Mouse (Mus musculus) limb, embryonic 12.5 days (tissue): Measurements from ENCODE around the gene Tmed1. TPM values are rescaled to one million over a fixed set of nuclear protein-coding genes. Genes with fewer than 3 reads are reported as not detected.
"Not testable (repeated sequence)": the region's sequence is repeated elsewhere in the genome, so short reads cannot be mapped to it uniquely, and the experiment has no call there.

Experiments used
- ATAC-seq: fragments of 200-750 bp; cut with Nextera tagmentation; 2 replicates; pipeline ENCODE4 v1.8.0; 2017; ENCODE audit warnings: low read depth, moderate TSS enrichment; ENCODE audit not compliant: insufficient number of reproducible peaks, insufficient read depth, low FRiP score, low TSS enrichment
- H3K27ac ChIP-seq: fragments of 300-500 bp; sonication (generic); 2 replicates; pipeline ENCODE4 v1.5.1; 2016; ENCODE audit warnings: mild to moderate bottlenecking, moderate library complexity
- H3K27me3 ChIP-seq: fragments of 300-500 bp; sonication (generic); 2 replicates; pipeline ENCODE4 v1.6.1; 2016; ENCODE audit warnings: mild to moderate bottlenecking, moderate library complexity
- H3K36me3 ChIP-seq: fragments of 300-500 bp; sonication (generic); 2 replicates; pipeline ENCODE4 v1.6.1; 2016; ENCODE audit warnings: mild to moderate bottlenecking, moderate library complexity
- H3K4me1 ChIP-seq: fragments of 300-500 bp; sonication (generic); replicated peaks from 2 replicates; pipeline ENCODE4 v1.6.1; 2016
- H3K4me2 ChIP-seq: fragments of 300-500 bp; sonication (generic); 2 replicates; pipeline ENCODE4 v1.6.1; 2016; ENCODE audit warnings: mild to moderate bottlenecking, moderate library complexity
- H3K4me3 ChIP-seq: fragments of 300-500 bp; sonication (generic); replicated peaks from 2 replicates; pipeline ENCODE4 v1.5.1; 2016; ENCODE audit warnings: mild to moderate bottlenecking
- H3K9ac ChIP-seq: fragments of 300-500 bp; sonication (generic); replicated peaks from 2 replicates; pipeline ENCODE4 v1.6.1; 2016; ENCODE audit warnings: mild to moderate bottlenecking, moderate library complexity
- H3K9me3 ChIP-seq: fragments of 300-500 bp; sonication (generic); 2 replicates; pipeline ENCODE4 v1.6.1; 2016; ENCODE audit warnings: mild to moderate bottlenecking, moderate library complexity
- WGBS: fragments of 180-500 bp; shearing (Covaris S2); methylation state at CpG from one replicate; pipeline ENCODE4 v1.1.7; 2016; 5-methylcytosine and 5-hydroxymethylcytosine counted together
- polyA plus RNA-seq: library from polyadenylated mRNA; unstranded; fragments of >200 nt; fragmentation: Nextera tagmentation; extraction: Ambion mirVana; gene quantifications from 2 replicates; pipeline ENCODE4 v1.2.1, GENCODE M21; 2016

Tmed1 gene
- polyA plus RNA-seq, 1 experiment from 2014 or later: 108 TPM

GRCm38 (mm10) chr9:21545916-21546788 is 36.1 kb upstream of the Tmed1 start:
- under 1% methylated on average over 67 of the region's 67 CpGs for WGBS

GRCm38 (mm10) chr9:21545351-21545915 is 35.4 kb upstream of the Tmed1 start:
- H3K4me2 ChIP-seq: peak overlapping the region; percentile 55
- peak overlapping the region; percentile 92 for H3K27ac ChIP-seq
- no peaks in the 10 kb centered on the region for H3K9me3 ChIP-seq
- peak overlapping the region; percentile 63 for H3K9ac ChIP-seq
- H3K36me3 ChIP-seq: peaks cover 9% of the 10 kb centered on the region; the same call in 1 of the 2 replicates
- no peaks in the 10 kb centered on the region for H3K27me3 ChIP-seq
- H3K4me3 ChIP-seq: peak overlapping the region; percentile 85
- peaks cover 25% of the 10 kb centered on the region for H3K4me1 ChIP-seq
- WGBS: 7% methylated on average over 9 of the region's 9 CpGs
- ATAC-seq: peak; percentile 85

More at GRCm38 (mm10) chr9:21545916-21546788, 36.1 kb upstream of the Tmed1 start:
- peak; percentile 93 for ATAC-seq
- peak overlapping the region; percentile 85 for H3K4me3 ChIP-seq
- peak overlapping the region; percentile 55 for H3K4me2 ChIP-seq
- H3K27me3 ChIP-seq: no peaks in the 10 kb centered on the region
- H3K36me3 ChIP-seq: peaks cover 16% of the 10 kb centered on the region
- peak overlapping the region; percentile 92 for H3K27ac ChIP-seq
- peaks cover 25% of the 10 kb centered on the region for H3K4me1 ChIP-seq
- H3K9me3 ChIP-seq: no peaks in the 10 kb centered on the region
- H3K9ac ChIP-seq: peak overlapping the region; percentile 63

GRCm38 (mm10) chr9:21542001-21542400 is 31.9 kb upstream of the Tmed1 start:
- H3K9me3 ChIP-seq, H3K4me3 ChIP-seq, H3K4me2 ChIP-seq, H3K27ac ChIP-seq, H3K36me3 ChIP-seq, H3K9ac ChIP-seq, ATAC-seq, H3K27me3 ChIP-seq: not testable (repeated sequence)
- H3K4me1 ChIP-seq: peaks cover 10% of the 10 kb centered on the region
- WGBS: 86% methylated on average over 2 of the region's 2 CpGs

- no peaks in the 10 kb centered on the region for H3K9me3 ChIP-seq
- no peak overlapping the region for H3K27ac ChIP-seq
- 78% methylated on average over 7 of the region's 7 CpGs for WGBS
Measured at GRCm38 (mm10) chr9:21539981-21540753, 30.1 kb upstream of the Tmed1 start.

GRCm38 (mm10) chr9:21537009-21537408 is 27.0 kb upstream of the Tmed1 start:
- 0 out of 2 replicates have a peak, but pooled peaks cover 4% of the 10 kb centered on the region for H3K36me3 ChIP-seq
- H3K4me1 ChIP-seq: no peaks in the 10 kb centered on the region
- H3K4me2 ChIP-seq: no peak overlapping the region
- H3K27ac ChIP-seq: no peak overlapping the region
- no peak overlapping the region for H3K9ac ChIP-seq
- H3K4me3 ChIP-seq: no peak overlapping the region
- no peaks in the 10 kb centered on the region for H3K9me3 ChIP-seq
- H3K27me3 ChIP-seq: no peaks in the 10 kb centered on the region
- no peak for ATAC-seq
- WGBS: 74% methylated on average over 4 of the region's 4 CpGs

More at GRCm38 (mm10) chr9:21539981-21540753, 30.1 kb upstream of the Tmed1 start:
- no peak for ATAC-seq
- Histone ChIP-seq H3K4me3 (no peak overlapping the region), H3K4me1 (peaks cover 7% of the 10 kb centered on the region), H3K36me3 (0 out of 2 replicates have a peak, but pooled peaks cover 4% of the 10 kb centered on the region), H3K27me3 (no peaks in the 10 kb centered on the region), H3K9ac (no peak overlapping the region), H3K4me2 (no peak overlapping the region)

GRCm38 (mm10) chr9:21536501-21536900 is 26.4 kb upstream of the Tmed1 start:
- no peak for ATAC-seq
- Histone ChIP-seq H3K27ac (no peak overlapping the region), H3K4me2 (no peak overlapping the region), H3K27me3 (no peaks in the 10 kb centered on the region), H3K36me3 (0 out of 2 replicates have a peak, but pooled peaks cover 4% of the 10 kb centered on the region), H3K9me3 (no peaks in the 10 kb centered on the region), H3K4me3 (no peak overlapping the region), H3K4me1 (no peaks in the 10 kb centered on the region), H3K9ac (no peak overlapping the region)
- 91% methylated on average over 14 of the region's 14 CpGs for WGBS

GRCm38 (mm10) chr9:21527917-21528324 is 17.9 kb upstream of the Tmed1 start:
- H3K9ac ChIP-seq: no peak overlapping the region
- no peak overlapping the region for H3K4me2 ChIP-seq
- H3K4me1 ChIP-seq: no peaks in the 10 kb centered on the region
- no peak overlapping the region for H3K27ac ChIP-seq
- WGBS: 71% methylated on average over 1 of the region's 1 CpGs
- no peak overlapping the region for H3K4me3 ChIP-seq
- no peaks in the 10 kb centered on the region for H3K27me3 ChIP-seq
- H3K9me3 ChIP-seq: no peaks in the 10 kb centered on the region
- ATAC-seq: no peak
- H3K36me3 ChIP-seq: no peaks in the 10 kb centered on the region

GRCm38 (mm10) chr9:21527100-21527801 is 17.2 kb upstream of the Tmed1 start:
- H3K27ac ChIP-seq: no peak overlapping the region
- no peaks in the 10 kb centered on the region for H3K36me3 ChIP-seq
- H3K4me2 ChIP-seq: no peak overlapping the region
- no peaks in the 10 kb centered on the region for H3K4me1 ChIP-seq
- 95% methylated on average over 2 of the region's 2 CpGs for WGBS
- H3K9me3 ChIP-seq: no peaks in the 10 kb centered on the region
- no peak overlapping the region for H3K4me3 ChIP-seq
- no peaks in the 10 kb centered on the region for H3K27me3 ChIP-seq
- H3K9ac ChIP-seq: no peak overlapping the region
- no peak for ATAC-seq

GRCm38 (mm10) chr9:21526634-21526944 is 16.5 kb upstream of the Tmed1 start:
- Histone ChIP-seq H3K4me1 (no peaks in the 10 kb centered on the region), H3K9ac (no peak overlapping the region), H3K4me3 (no peak overlapping the region), H3K9me3 (no peaks in the 10 kb centered on the region), H3K4me2 (no peak overlapping the region), H3K27ac (no peak overlapping the region), H3K36me3 (no peaks in the 10 kb centered on the region), H3K27me3 (no peaks in the 10 kb centered on the region)
- ATAC-seq: no peak
- WGBS: 88% methylated on average over 3 of the region's 3 CpGs

GRCm38 (mm10) chr9:21525937-21526633 is 16.0 kb upstream of the Tmed1 start, which contains the start of gene AB124611:
Gene AB124611, plus strand, starts transcription at chr9:21526176.
- H3K36me3 ChIP-seq: no peaks in the 10 kb centered on the region
- H3K27me3 ChIP-seq: no peaks in the 10 kb centered on the region
- no peak within 1 kb of the TSS for H3K4me3 ChIP-seq
- WGBS: 64% methylated on average over 14 of the region's 14 CpGs
- ATAC-seq: no peak
- H3K27ac ChIP-seq: no peak within 1 kb of the TSS
- no peaks in the 10 kb centered on the region for H3K4me1 ChIP-seq
- no peaks in the 10 kb centered on the region for H3K9me3 ChIP-seq
- H3K4me2 ChIP-seq: no peak within 1 kb of the TSS
- H3K9ac ChIP-seq: no peak within 1 kb of the TSS
